Mouse (Mus musculus): ENCODE measurements at regions not wholly inside any gene's neighbourhood (a gene's known extent, or its start where the extent isn't known, plus 50 kb on each side); places are given as distances from the start of the nearest gene placed in this dataset.
"Not testable (repeated sequence)": the region's sequence is repeated elsewhere in the genome, so short reads cannot be mapped to it uniquely, and the experiment has no call there.

DNA sequence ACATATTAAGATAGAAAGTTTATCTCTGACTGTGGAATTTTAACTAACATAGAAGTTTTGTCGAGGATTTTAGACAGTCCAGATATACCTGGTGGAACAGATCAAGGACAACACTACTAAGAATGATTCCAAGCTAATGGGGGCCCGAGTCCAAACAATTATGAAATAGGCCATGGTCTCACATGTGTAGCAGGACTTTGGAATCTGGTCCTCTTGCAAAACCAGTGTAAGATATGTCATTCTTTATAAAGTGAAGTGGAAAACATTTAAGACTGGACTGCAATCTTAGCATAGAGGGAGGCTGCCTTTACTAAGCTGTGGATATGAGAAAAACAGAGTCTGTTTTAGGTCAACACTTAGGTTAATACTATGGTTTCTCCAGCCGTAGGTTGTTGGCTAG lies 311.2 kb downstream of the Ets1 start:
- Histone ChIP-seq H3K4me1 (ENCODE audit: insufficient read depth, low read depth, low read length) (no peaks in the 10 kb centered on the region), H3K27me3 (ENCODE audit: insufficient read depth, low read length) (no peaks in the 10 kb centered on the region), H3K4me3 (ENCODE audit: low read depth, low read length) (no peak overlapping the region), H3K36me3 (replicated peaks) (no peaks in the 10 kb centered on the region), H3K9me3 (replicated peaks) (no peaks in the 10 kb centered on the region)
- no peak for TF ChIP-seq CTCF (IDR thresholded peaks at IDR 0.05; ENCODE audit: low read depth, low read length)
- TF ChIP-seq GATA2 (IDR thresholded peaks at IDR 0.05; ENCODE audit: borderline replicate concordance, low read depth, low read length), result no peak
- TF ChIP-seq GATA1 (IDR thresholded peaks at IDR 0.05; ENCODE audit: borderline replicate concordance, low read length), result no peak
- no peak for TF ChIP-seq TAL1 (conservative IDR thresholded peaks at IDR 0.05; ENCODE audit: low read depth, low read length)
- TF ChIP-seq POLR2AphosphoS5 (IDR thresholded peaks at IDR 0.05; ENCODE audit: insufficient replicate concordance, low read depth, low read length), result no peak
- DNase-seq (ENCODE audit: low spot score) (no peak), ATAC-seq (ENCODE audit: extremely low read depth, insufficient number of reproducible peaks, low FRiP score, poor library complexity, severe bottlenecking) (no peak)

DNA sequence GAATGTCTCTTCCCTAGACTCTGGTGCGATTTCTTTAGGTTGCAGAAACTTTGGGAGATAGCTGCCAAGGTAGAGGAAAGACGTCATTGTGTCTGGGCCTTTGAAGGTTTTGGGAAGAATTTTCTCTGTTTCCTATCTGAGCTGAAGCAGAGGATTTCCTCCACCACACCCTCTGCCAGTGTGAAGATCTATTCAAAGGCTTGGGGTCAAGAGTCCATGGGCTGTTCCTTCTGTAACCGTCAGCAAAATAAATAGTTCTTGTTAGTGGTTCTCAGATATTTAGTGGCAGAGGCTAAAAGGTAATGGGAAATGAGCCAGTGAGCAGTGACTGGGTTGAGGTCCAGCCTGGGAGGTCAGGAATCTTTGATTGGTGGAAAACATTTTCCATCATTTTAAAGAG lies 313.0 kb downstream of the Ets1 start:
- no peak overlapping the region for H3K4me3 ChIP-seq (ENCODE audit: low read depth, low read length)
- H3K27me3 ChIP-seq (ENCODE audit: insufficient read depth, low read length), result no peaks in the 10 kb centered on the region
- H3K36me3 ChIP-seq (replicated peaks), result no peaks in the 10 kb centered on the region
- no peaks in the 10 kb centered on the region for H3K9me3 ChIP-seq (replicated peaks)
- DNase-seq (ENCODE audit: low spot score) (no peak), ATAC-seq (ENCODE audit: extremely low read depth, insufficient number of reproducible peaks, low FRiP score, poor library complexity, severe bottlenecking) (no peak)
- TF ChIP-seq CTCF (IDR thresholded peaks at IDR 0.05; ENCODE audit: low read depth, low read length), result no peak
- TF ChIP-seq TAL1 (conservative IDR thresholded peaks at IDR 0.05; ENCODE audit: low read depth, low read length), result no peak
- TF ChIP-seq GATA1 (IDR thresholded peaks at IDR 0.05; ENCODE audit: borderline replicate concordance, low read length), result no peak
- TF ChIP-seq POLR2AphosphoS5 (IDR thresholded peaks at IDR 0.05; ENCODE audit: insufficient replicate concordance, low read depth, low read length), result no peak
- TF ChIP-seq GATA2 (IDR thresholded peaks at IDR 0.05; ENCODE audit: borderline replicate concordance, low read depth, low read length), result no peak
- no peaks in the 10 kb centered on the region for H3K4me1 ChIP-seq (ENCODE audit: insufficient read depth, low read depth, low read length)

DNA sequence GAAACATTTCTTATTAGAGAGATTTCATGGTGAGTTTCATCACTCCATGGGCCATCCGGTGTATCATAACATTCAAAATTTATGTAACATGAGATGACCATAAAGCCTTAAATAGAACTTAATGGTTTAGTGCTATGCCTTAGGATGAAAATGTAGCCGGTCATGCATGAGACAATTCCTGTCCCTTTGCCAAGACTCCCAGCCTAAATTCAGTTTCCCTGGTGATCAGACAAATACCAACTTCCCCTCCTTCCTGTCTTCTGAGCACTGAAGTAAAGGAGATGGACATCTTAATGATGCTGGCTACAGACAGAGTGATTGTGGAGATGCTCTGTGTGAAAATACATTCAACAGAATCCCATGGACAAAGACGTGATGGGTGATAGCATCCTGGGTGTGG lies 322.7 kb downstream of the Ets1 start:
- no peaks in the 10 kb centered on the region for H3K4me1 ChIP-seq (ENCODE audit: insufficient read depth, low read depth, low read length)
- TF ChIP-seq CTCF (IDR thresholded peaks at IDR 0.05; ENCODE audit: low read depth, low read length) (no peak), TAL1 (conservative IDR thresholded peaks at IDR 0.05; ENCODE audit: low read depth, low read length) (no peak), GATA2 (IDR thresholded peaks at IDR 0.05; ENCODE audit: borderline replicate concordance, low read depth, low read length) (no peak), GATA1 (IDR thresholded peaks at IDR 0.05; ENCODE audit: borderline replicate concordance, low read length) (no peak), POLR2AphosphoS5 (IDR thresholded peaks at IDR 0.05; ENCODE audit: insufficient replicate concordance, low read depth, low read length) (no peak)
- no peak overlapping the region for H3K4me3 ChIP-seq (ENCODE audit: low read depth, low read length)
- no peaks in the 10 kb centered on the region for H3K9me3 ChIP-seq (replicated peaks)
- no peaks in the 10 kb centered on the region for H3K27me3 ChIP-seq (ENCODE audit: insufficient read depth, low read length)
- ATAC-seq (ENCODE audit: extremely low read depth, insufficient number of reproducible peaks, low FRiP score, poor library complexity, severe bottlenecking), result no peak
- no peaks in the 10 kb centered on the region for H3K36me3 ChIP-seq (replicated peaks)
- no peak for DNase-seq (ENCODE audit: low spot score)

DNA sequence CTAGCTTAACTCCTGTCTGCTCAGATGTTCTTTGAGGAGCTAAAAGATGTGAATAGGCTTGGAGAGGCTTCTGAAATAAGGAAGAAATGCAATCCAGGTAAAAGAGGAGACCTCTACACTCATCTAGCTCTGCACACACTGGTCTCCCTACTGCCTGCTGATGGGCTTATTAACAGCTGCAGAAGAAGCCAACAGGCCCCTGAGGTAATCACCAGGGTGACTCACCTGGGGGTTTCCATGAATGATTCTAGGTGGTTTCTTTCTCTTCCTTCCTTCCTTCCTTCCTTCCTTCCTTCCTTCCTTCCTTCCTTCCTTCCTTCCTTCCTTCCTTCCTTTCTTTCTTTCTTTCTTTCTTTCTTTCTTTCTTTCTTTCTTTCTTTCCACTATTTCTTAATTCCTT lies 323.4 kb downstream of the Ets1 start:
- not testable (repeated sequence) for H3K4me1 ChIP-seq (ENCODE audit: insufficient read depth, low read depth, low read length); H3K9me3 ChIP-seq (replicated peaks); ATAC-seq (ENCODE audit: extremely low read depth, insufficient number of reproducible peaks, low FRiP score, poor library complexity, severe bottlenecking); H3K27me3 ChIP-seq (ENCODE audit: insufficient read depth, low read length); H3K36me3 ChIP-seq (replicated peaks); DNase-seq (ENCODE audit: low spot score); H3K4me3 ChIP-seq (ENCODE audit: low read depth, low read length)

DNA sequence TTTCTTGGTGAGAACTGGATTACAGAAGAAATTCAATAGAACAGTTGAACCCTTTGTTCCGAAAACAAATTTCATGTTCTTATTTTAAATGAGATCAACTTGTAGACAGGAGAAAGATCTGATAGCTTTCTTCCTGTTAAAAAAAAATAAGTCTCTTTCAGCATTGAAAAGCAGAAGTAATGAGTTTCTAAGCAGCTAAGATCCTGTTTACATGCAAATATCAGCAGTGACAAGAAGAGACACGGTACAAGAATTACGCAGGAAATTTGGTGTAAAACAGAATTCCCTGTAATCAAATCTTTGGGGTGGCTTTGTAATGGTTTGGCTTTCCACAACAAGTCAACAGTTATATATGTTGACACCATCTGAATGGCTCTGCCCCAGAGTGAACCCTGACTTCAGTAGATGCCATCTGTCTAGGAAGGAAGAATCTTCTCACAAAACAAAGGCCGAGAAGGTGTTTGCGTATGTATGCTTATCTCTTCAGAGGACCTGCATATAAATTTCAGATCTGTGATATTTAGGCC lies 326.7 kb downstream of the Ets1 start:
- H3K4me1 ChIP-seq (ENCODE audit: insufficient read depth, low read depth, low read length), result no peaks in the 10 kb centered on the region
- no peak overlapping the region for H3K4me3 ChIP-seq (ENCODE audit: low read depth, low read length)
- H3K36me3 ChIP-seq (replicated peaks), result no peaks in the 10 kb centered on the region
- DNase-seq (ENCODE audit: low spot score) (no peak), ATAC-seq (ENCODE audit: extremely low read depth, insufficient number of reproducible peaks, low FRiP score, poor library complexity, severe bottlenecking) (no peak)
- TF ChIP-seq GATA2 (IDR thresholded peaks at IDR 0.05; ENCODE audit: borderline replicate concordance, low read depth, low read length) (no peak), GATA1 (IDR thresholded peaks at IDR 0.05; ENCODE audit: borderline replicate concordance, low read length) (no peak), TAL1 (conservative IDR thresholded peaks at IDR 0.05; ENCODE audit: low read depth, low read length) (no peak)
- no peaks in the 10 kb centered on the region for H3K27me3 ChIP-seq (ENCODE audit: insufficient read depth, low read length)
- H3K9me3 ChIP-seq (replicated peaks), result no peaks in the 10 kb centered on the region

DNA sequence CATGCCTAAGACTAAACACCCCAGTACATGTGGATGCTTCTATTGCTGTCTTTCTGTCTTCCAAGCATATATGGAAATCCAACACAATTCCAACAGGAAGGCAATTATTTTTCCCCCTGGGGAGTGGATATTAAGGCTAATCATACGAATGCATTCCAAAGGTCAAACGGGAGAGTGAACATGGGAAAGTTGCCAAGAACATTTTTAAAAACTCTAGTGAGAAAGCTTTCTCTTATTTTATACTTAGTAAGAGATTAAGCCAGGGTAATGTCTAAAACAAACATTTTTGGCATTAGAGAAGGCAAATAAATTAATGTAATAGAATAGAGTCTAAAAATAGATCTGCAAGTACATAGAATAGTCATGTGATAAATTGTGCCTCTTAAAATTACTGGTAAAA lies 332.4 kb downstream of the Ets1 start:
- no peaks in the 10 kb centered on the region for H3K4me1 ChIP-seq (ENCODE audit: insufficient read depth, low read depth, low read length)
- no peaks in the 10 kb centered on the region for H3K36me3 ChIP-seq (replicated peaks)
- H3K9me3 ChIP-seq (replicated peaks), result no peaks in the 10 kb centered on the region
- TF ChIP-seq GATA2 (IDR thresholded peaks at IDR 0.05; ENCODE audit: borderline replicate concordance, low read depth, low read length) (no peak), CTCF (IDR thresholded peaks at IDR 0.05; ENCODE audit: low read depth, low read length) (no peak), GATA1 (IDR thresholded peaks at IDR 0.05; ENCODE audit: borderline replicate concordance, low read length) (no peak), POLR2AphosphoS5 (IDR thresholded peaks at IDR 0.05; ENCODE audit: insufficient replicate concordance, low read depth, low read length) (no peak), TAL1 (conservative IDR thresholded peaks at IDR 0.05; ENCODE audit: low read depth, low read length) (no peak)
- DNase-seq (ENCODE audit: low spot score) (no peak), ATAC-seq (ENCODE audit: extremely low read depth, insufficient number of reproducible peaks, low FRiP score, poor library complexity, severe bottlenecking) (no peak)
- no peak overlapping the region for H3K4me3 ChIP-seq (ENCODE audit: low read depth, low read length)
- no peaks in the 10 kb centered on the region for H3K27me3 ChIP-seq (ENCODE audit: insufficient read depth, low read length)

DNA sequence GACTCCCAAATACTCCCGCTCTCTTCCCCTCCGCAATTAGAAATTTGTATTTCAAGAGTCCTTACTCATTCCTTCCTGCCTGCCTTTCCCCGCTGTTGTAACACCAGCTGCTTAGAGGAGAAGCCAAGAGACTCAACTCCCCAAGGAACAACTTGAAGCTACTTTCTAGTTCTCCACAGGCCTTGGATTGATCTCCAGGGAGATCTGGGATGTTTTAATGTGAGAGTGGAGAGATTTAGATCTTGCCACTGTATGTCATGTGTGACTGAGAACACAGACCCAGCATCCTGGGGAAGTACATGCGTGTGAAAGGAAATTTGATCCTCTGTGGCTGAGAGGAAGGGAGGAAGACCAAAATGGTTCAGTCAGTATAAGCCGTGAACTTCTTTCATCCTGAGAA lies 335.4 kb downstream of the Ets1 start:
- TF ChIP-seq GATA1 (IDR thresholded peaks at IDR 0.05; ENCODE audit: borderline replicate concordance, low read length) (no peak), TAL1 (conservative IDR thresholded peaks at IDR 0.05; ENCODE audit: low read depth, low read length) (no peak), POLR2AphosphoS5 (IDR thresholded peaks at IDR 0.05; ENCODE audit: insufficient replicate concordance, low read depth, low read length) (no peak), GATA2 (IDR thresholded peaks at IDR 0.05; ENCODE audit: borderline replicate concordance, low read depth, low read length) (no peak), CTCF (IDR thresholded peaks at IDR 0.05; ENCODE audit: low read depth, low read length) (no peak)
- Histone ChIP-seq H3K4me3 (ENCODE audit: low read depth, low read length) (no peak overlapping the region), H3K27me3 (ENCODE audit: insufficient read depth, low read length) (no peaks in the 10 kb centered on the region), H3K9me3 (replicated peaks) (no peaks in the 10 kb centered on the region), H3K4me1 (ENCODE audit: insufficient read depth, low read depth, low read length) (no peaks in the 10 kb centered on the region), H3K36me3 (replicated peaks) (no peaks in the 10 kb centered on the region)
- no peak for ATAC-seq (ENCODE audit: extremely low read depth, insufficient number of reproducible peaks, low FRiP score, poor library complexity, severe bottlenecking)
- DNase-seq (ENCODE audit: low spot score), result no peak
